Mouse (Mus musculus): ENCODE results near the gene Sh3gl2. TPM values are rescaled to one million over a fixed set of nuclear protein-coding genes. Genes with fewer than 3 reads are reported as not detected.

Sh3gl2 gene
- polyA plus RNA-seq, 1 experiment: 18.6 TPM

- Histone ChIP-seq H3K36me3 (ENCODE audit: control insufficient read depth, insufficient read depth, low read length, poor library complexity, severe bottlenecking) (no peaks in the 10 kb centered on the region), H3K27ac (ENCODE audit: insufficient read depth, low read length) (no peak overlapping the region), H3K27me3 (ENCODE audit: control insufficient read depth, insufficient read depth, low read length, poor library complexity, severe bottlenecking) (no peaks in the 10 kb centered on the region), H3K4me3 (ENCODE audit: low read depth, low read length) (no peak overlapping the region), H3K9me3 (replicated peaks; ENCODE audit: control insufficient read depth, insufficient read depth, low read length, poor library complexity, severe bottlenecking) (no peaks in the 10 kb centered on the region), H3K9ac (ENCODE audit: low read depth, poor library complexity, severe bottlenecking) (no peak overlapping the region), H3K4me1 (ENCODE audit: control insufficient read depth, insufficient read depth, low read length) (peaks cover 1% of the 10 kb centered on the region)
- TF ChIP-seq CTCF (IDR thresholded peaks at IDR 0.05; ENCODE audit: low read depth, low read length) (no peak), EP300 (IDR thresholded peaks at IDR 0.05; ENCODE audit: insufficient read depth, low read depth, low read length) (no peak), POLR2A (IDR thresholded peaks at IDR 0.05; ENCODE audit: insufficient read depth, low read length) (no peak)
Observed at GRCm38 (mm10) chr4:85206675-85207400, 1.9 kb downstream of the Sh3gl2 start.

DNA sequence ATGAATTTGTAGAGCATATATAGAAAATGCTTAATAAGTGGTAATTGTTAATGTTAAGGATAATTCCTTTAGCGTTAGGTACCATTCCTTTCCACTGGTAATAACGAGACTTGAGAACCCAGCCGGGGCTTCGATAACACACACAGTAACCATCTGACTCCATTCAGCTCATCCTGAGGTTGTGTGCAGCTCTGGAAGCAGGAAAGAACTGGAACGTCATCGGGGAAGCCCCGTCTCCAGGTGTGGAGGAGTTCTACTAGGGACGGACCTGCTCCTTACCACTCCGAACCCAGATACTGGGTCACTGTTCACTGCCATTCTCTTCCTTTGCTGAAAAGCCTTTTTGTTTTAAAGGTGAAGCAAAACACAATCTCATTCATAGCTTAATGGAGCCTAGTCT is 2.6 kb downstream of the Sh3gl2 start:
- Histone ChIP-seq H3K27me3 (ENCODE audit: control insufficient read depth, insufficient read depth, low read length, poor library complexity, severe bottlenecking) (no peaks in the 10 kb centered on the region), H3K9me3 (replicated peaks; ENCODE audit: control insufficient read depth, insufficient read depth, low read length, poor library complexity, severe bottlenecking) (no peaks in the 10 kb centered on the region), H3K9ac (ENCODE audit: low read depth, poor library complexity, severe bottlenecking) (no peak overlapping the region), H3K4me1 (ENCODE audit: control insufficient read depth, insufficient read depth, low read length) (peaks cover 1% of the 10 kb centered on the region), H3K27ac (ENCODE audit: insufficient read depth, low read length) (no peak overlapping the region), H3K36me3 (ENCODE audit: control insufficient read depth, insufficient read depth, low read length, poor library complexity, severe bottlenecking) (no peaks in the 10 kb centered on the region), H3K4me3 (ENCODE audit: low read depth, low read length) (no peak overlapping the region)
- TF ChIP-seq EP300 (IDR thresholded peaks at IDR 0.05; ENCODE audit: insufficient read depth, low read depth, low read length) (no peak), CTCF (IDR thresholded peaks at IDR 0.05; ENCODE audit: low read depth, low read length) (no peak), POLR2A (IDR thresholded peaks at IDR 0.05; ENCODE audit: insufficient read depth, low read length) (no peak)

DNA sequence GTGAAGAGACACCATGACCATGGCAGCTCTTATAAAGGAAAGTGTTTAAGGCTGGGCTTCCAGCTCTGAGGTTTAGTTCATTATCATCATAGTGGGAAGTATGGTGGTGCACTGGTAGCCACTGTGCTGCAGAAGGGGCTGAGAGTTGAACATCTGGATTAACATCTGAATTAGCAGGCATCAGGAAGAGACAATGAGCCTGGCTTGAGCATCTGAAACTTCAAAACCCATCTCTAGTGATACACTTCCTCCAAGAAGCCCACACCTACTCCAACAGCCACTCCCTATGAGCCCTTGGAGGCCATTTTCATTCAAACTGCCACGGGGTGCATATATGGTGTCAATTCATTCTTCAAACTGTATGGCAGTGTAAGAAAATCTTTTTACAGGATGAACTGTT is 3.6 kb downstream of the Sh3gl2 start:
- Histone ChIP-seq H3K27me3 (ENCODE audit: control insufficient read depth, insufficient read depth, low read length, poor library complexity, severe bottlenecking) (no peaks in the 10 kb centered on the region), H3K4me3 (ENCODE audit: low read depth, low read length) (no peak overlapping the region), H3K27ac (ENCODE audit: insufficient read depth, low read length) (no peak overlapping the region)

GRCm38 (mm10) chr4:85210953-85211352 is 6.0 kb downstream of the Sh3gl2 start:
- H3K27ac ChIP-seq (ENCODE audit: insufficient read depth, low read length): no peak overlapping the region

More for the DNA sequence above, 3.6 kb downstream of the Sh3gl2 start:
- TF ChIP-seq POLR2A (IDR thresholded peaks at IDR 0.05; ENCODE audit: insufficient read depth, low read length) (no peak), CTCF (IDR thresholded peaks at IDR 0.05; ENCODE audit: low read depth, low read length) (no peak), EP300 (IDR thresholded peaks at IDR 0.05; ENCODE audit: insufficient read depth, low read depth, low read length) (peak; percentile 74)
- H3K9me3 ChIP-seq (replicated peaks; ENCODE audit: control insufficient read depth, insufficient read depth, low read length, poor library complexity, severe bottlenecking): no peaks in the 10 kb centered on the region
- no peaks in the 10 kb centered on the region for H3K36me3 ChIP-seq (ENCODE audit: control insufficient read depth, insufficient read depth, low read length, poor library complexity, severe bottlenecking)
- H3K9ac ChIP-seq (ENCODE audit: low read depth, poor library complexity, severe bottlenecking): no peak overlapping the region
- peaks cover 1% of the 10 kb centered on the region for H3K4me1 ChIP-seq (ENCODE audit: control insufficient read depth, insufficient read depth, low read length)

GRCm38 (mm10) chr4:85217003-85217402 is 12.1 kb downstream of the Sh3gl2 start:
- no peak for TF ChIP-seq POLR2A (IDR thresholded peaks at IDR 0.05; ENCODE audit: insufficient read depth, low read length)
- TF ChIP-seq CTCF (IDR thresholded peaks at IDR 0.05; ENCODE audit: low read depth, low read length): no peak
- no peak for TF ChIP-seq EP300 (IDR thresholded peaks at IDR 0.05; ENCODE audit: insufficient read depth, low read depth, low read length)
- Histone ChIP-seq H3K9ac (ENCODE audit: low read depth, poor library complexity, severe bottlenecking) (no peak overlapping the region), H3K9me3 (replicated peaks; ENCODE audit: control insufficient read depth, insufficient read depth, low read length, poor library complexity, severe bottlenecking) (peaks cover 2% of the 10 kb centered on the region; the same call in 1 of the 2 replicates), H3K36me3 (ENCODE audit: control insufficient read depth, insufficient read depth, low read length, poor library complexity, severe bottlenecking) (no peaks in the 10 kb centered on the region), H3K4me3 (ENCODE audit: low read depth, low read length) (no peak overlapping the region), H3K27ac (ENCODE audit: insufficient read depth, low read length) (no peak overlapping the region), H3K4me1 (ENCODE audit: control insufficient read depth, insufficient read depth, low read length) (no peaks in the 10 kb centered on the region), H3K27me3 (ENCODE audit: control insufficient read depth, insufficient read depth, low read length, poor library complexity, severe bottlenecking) (no peaks in the 10 kb centered on the region)

More at GRCm38 (mm10) chr4:85210953-85211352, 6.0 kb downstream of the Sh3gl2 start:
- Histone ChIP-seq H3K9ac (ENCODE audit: low read depth, poor library complexity, severe bottlenecking) (no peak overlapping the region), H3K4me1 (ENCODE audit: control insufficient read depth, insufficient read depth, low read length) (no peaks in the 10 kb centered on the region), H3K9me3 (replicated peaks; ENCODE audit: control insufficient read depth, insufficient read depth, low read length, poor library complexity, severe bottlenecking) (no peaks in the 10 kb centered on the region), H3K4me3 (ENCODE audit: low read depth, low read length) (no peak overlapping the region), H3K36me3 (ENCODE audit: control insufficient read depth, insufficient read depth, low read length, poor library complexity, severe bottlenecking) (no peaks in the 10 kb centered on the region), H3K27me3 (ENCODE audit: control insufficient read depth, insufficient read depth, low read length, poor library complexity, severe bottlenecking) (no peaks in the 10 kb centered on the region)
- TF ChIP-seq POLR2A (IDR thresholded peaks at IDR 0.05; ENCODE audit: insufficient read depth, low read length): no peak
- no peak for TF ChIP-seq CTCF (IDR thresholded peaks at IDR 0.05; ENCODE audit: low read depth, low read length)
- TF ChIP-seq EP300 (IDR thresholded peaks at IDR 0.05; ENCODE audit: insufficient read depth, low read depth, low read length): no peak

GRCm38 (mm10) chr4:85222716-85223115 is 17.8 kb downstream of the Sh3gl2 start:
- H3K27me3 ChIP-seq (ENCODE audit: control insufficient read depth, insufficient read depth, low read length, poor library complexity, severe bottlenecking): no peaks in the 10 kb centered on the region
- no peak overlapping the region for H3K27ac ChIP-seq (ENCODE audit: insufficient read depth, low read length)
- no peak overlapping the region for H3K9ac ChIP-seq (ENCODE audit: low read depth, poor library complexity, severe bottlenecking)
- peaks cover 7% of the 10 kb centered on the region for H3K9me3 ChIP-seq (replicated peaks; ENCODE audit: control insufficient read depth, insufficient read depth, low read length, poor library complexity, severe bottlenecking)
- TF ChIP-seq EP300 (IDR thresholded peaks at IDR 0.05; ENCODE audit: insufficient read depth, low read depth, low read length) (no peak), CTCF (IDR thresholded peaks at IDR 0.05; ENCODE audit: low read depth, low read length) (no peak), POLR2A (IDR thresholded peaks at IDR 0.05; ENCODE audit: insufficient read depth, low read length) (no peak)
- H3K36me3 ChIP-seq (ENCODE audit: control insufficient read depth, insufficient read depth, low read length, poor library complexity, severe bottlenecking): no peaks in the 10 kb centered on the region
- no peaks in the 10 kb centered on the region for H3K4me1 ChIP-seq (ENCODE audit: control insufficient read depth, insufficient read depth, low read length)
- no peak overlapping the region for H3K4me3 ChIP-seq (ENCODE audit: low read depth, low read length)
